Mouse (Mus musculus) bone marrow macrophage, adult 2 months (primary cell): Measurements from ENCODE around the gene Gata5.

Source experiments
- CTCF ChIP-seq: IDR thresholded peaks from 2 replicates; pipeline ENCODE4 v1.5.1; 2012; ENCODE audit warnings: low read depth, mild to moderate bottlenecking, low read length, moderate library complexity
- POLR2A ChIP-seq: IDR thresholded peaks from 2 replicates; pipeline ENCODE4 v1.6.1; 2012; ENCODE audit warnings: mild to moderate bottlenecking, low read depth, low read length, borderline replicate concordance

DNA sequence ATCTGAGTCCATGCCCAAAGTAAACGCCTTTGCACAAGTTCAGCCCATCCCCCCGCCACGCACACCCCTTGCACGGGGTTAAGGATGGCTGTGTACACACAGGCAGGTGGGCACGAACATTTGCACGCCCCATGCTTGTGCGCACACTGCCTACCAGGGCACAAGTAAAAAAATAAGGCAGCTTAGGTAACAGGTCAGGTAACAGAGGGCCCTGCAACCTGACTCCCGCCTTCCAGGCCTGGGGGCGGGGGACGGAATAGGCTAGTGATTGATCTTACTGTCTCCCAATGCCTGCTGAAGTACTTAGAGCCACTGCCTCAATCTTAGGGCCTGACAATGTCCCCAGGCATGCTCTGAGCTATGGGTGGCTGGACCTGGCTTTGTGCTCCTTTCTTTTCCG lies 45.5 kb downstream of the Gata5 start:
- TF ChIP-seq CTCF, result no peak
- TF ChIP-seq POLR2A, result no peak
